Mouse (Mus musculus) kidney, postnatal 10 days (tissue): ENCODE data around the gene Tex14.
A peak's percentile ranks its signal among the peaks of the same experiment; 100 is the strongest.

Experiments used
- DNase-seq: peaks from one replicate; pipeline ENCODE4 v3.0.0; 2021; ENCODE audit warnings: mixed read lengths

Tex14 gene

DNA sequence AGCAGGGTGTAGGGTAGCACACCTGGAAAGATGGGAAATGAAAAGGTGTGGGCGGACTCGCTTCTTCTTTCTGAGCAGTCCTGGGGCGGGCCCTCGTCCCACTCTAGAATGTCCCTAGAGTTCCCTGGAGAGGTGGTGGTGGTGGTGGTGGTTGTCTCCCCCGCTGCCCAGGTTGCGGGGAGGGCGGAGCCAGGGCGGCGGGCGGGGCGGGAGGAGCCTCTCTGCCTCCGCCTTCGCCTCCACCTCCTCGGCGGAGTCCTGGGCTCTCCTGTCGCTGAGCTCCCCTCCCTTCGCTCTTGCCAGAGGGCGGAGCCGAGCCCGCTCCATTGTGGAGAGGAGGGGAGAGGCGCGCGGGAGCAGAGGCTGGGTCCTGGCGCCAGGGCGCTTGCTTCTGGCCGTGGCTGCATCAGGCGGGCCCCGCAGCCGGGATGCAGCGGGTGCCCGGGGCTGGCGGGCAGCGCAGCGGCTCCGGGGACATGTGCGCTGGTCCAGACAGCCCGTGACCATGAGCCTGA, 190.5 kb downstream of the Tex14 start:
- peak; percentile 92 for DNase-seq

DNA sequence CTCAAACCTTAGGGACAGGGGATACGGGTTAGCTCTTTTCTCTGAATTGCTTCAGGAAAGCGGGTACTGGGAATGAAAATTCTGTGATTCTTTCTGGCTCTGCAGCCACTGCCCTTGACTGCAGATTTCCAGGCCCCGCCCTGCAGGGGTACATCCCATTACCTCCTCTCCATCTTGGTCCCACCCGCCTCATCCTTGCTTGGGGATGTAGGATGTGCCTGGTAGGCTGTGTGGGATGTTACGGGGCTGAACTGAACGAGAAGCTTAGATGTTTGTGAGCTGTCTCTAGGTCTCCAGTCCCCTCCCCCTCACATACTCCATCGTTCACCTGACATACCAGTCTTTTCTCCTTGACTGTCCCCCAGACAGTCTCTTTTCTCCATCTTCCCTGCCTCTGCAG, 191.1 kb downstream of the Tex14 start:
- DNase-seq = no peak

DNA sequence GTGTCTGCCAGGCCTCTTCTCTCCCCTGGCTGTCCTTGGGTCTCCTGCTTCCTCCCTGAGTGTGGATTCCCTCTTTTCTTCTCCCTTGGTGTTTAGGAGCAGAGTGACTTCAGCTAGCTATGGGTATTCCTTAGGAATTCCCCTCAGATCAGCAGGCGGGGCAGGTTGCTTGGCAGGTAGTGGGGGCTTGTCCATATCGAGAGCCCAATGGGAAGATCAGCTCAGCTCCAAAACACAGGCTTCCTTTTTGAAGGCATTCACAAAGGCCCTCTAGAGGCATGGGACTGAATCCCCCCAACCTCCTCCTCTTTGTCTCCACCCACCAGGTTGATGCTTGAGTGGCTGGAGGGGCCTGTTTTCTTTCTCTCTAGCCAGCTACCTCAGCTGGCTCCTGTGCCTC, 191.6 kb downstream of the Tex14 start:
- no peak for DNase-seq

GRCm38 (mm10) chr11:87597061-87597460, 192.2 kb downstream of the Tex14 start:
- no peak for DNase-seq

DNA sequence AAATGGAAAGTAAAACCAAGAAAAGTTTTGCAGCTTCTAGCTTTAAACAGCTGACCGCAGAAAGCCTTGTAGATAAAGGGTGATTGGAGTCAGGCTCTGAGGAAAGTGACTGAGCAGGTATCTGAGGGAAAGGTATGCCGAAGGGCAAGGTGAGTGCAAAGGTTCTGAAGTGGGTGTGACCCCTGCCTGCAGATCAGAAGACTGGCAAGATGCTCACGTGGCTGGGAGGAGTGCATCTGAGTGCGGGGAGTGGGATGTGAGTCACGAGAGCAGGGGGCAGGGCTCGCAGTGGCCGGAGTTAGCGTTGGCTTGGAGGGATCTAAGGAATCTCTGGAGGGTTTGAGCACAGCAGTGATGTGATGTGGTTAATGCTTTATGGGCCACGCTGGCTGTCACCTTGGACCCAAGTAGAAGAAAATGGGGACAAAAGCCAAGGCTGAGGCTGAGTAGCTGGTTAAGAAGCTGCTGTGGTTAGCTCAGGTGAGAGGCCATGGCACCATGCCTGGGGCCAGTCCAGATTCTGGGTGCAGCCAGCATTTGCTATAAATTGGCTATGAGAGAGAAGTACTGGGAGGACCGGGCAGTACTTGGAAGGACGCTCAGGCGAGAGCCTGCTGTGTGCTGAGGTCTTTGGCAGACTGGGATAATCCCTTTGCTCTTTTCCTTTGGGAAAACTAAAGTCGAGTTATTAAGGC, 194.7 kb downstream of the Tex14 start:
- no peak for DNase-seq

GRCm38 (mm10) chr11:87600322-87600853, 195.5 kb downstream of the Tex14 start:
- DNase-seq = no peak

DNA sequence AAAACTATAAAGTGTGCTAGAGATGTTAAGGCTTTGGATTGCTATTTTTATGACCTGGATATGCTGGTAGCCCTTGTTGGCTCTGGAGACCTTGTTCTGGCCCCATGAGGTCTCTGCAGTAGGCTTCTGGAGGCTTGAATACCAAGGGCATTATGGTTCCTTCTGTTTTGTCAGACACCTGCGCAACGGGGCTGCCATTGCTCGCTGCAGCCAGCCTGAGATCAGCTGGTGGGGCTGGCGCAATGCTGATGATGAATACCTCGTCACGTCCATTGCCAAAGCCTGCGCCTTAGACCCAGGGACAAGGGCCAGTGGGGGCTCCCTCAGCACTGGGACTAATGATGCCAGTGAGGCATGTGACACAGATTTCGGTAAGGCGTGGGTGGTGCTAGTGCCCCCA, 197.4 kb downstream of the Tex14 start:
- DNase-seq = no peak

DNA sequence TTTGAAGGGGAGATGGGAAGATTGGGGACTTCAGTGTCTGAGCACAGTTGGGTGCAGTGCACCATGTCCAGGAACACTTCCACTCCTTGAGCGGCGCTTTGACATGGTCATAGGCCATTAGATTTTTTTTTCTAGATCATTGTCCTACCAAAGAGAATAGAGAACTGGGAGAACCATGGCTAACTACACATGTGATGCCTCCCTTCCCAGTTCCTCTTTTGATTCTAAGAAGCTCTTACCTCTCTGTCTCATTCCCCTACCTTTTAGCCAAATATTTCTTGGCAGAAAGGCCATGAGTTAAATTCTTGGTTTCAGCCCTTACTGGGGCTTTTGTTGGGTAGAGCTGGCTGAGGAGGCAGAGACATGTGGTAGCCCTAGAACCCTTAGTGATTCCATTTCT, 198.7 kb downstream of the Tex14 start:
- no peak for DNase-seq
